Mouse (Mus musculus) ES-E14 (cell line): ENCODE results near the gene D5Ertd579e. TPM values are rescaled to one million over a fixed set of nuclear protein-coding genes. Genes with fewer than 3 reads are reported as not detected.

Experiments used
- DNase-seq: peaks from one replicate; pipeline ENCODE4 v3.0.0-alpha.2; 2013; ENCODE audit warnings: low read depth, low spot score
- H3K27ac ChIP-seq: 2 replicates; pipeline ENCODE4 v1.5.1; 2012; ENCODE audit warnings: low read depth, mild to moderate bottlenecking, low read length, moderate library complexity, mixed read lengths; ENCODE audit not compliant: poor library complexity, insufficient read depth, severe bottlenecking
- H3K36me3 ChIP-seq: 2 replicates; pipeline ENCODE4 v1.6.1; 2012; ENCODE audit warnings: mild to moderate bottlenecking, low read length, moderate library complexity, mixed read lengths; ENCODE audit not compliant: control insufficient read depth, poor library complexity, insufficient read depth, severe bottlenecking
- H3K4me1 ChIP-seq, 2 experiments: fragments of 150-350 bp in 1 of 2; sonication (generic) in 1 of 2; 2 replicates each; pipeline ENCODE4 v1.6.1; 2012; ENCODE audit warnings: low read length in 2 of 2, mild to moderate bottlenecking in 1 of 2, mixed read lengths in 1 of 2; ENCODE audit not compliant: control insufficient read depth in 2 of 2, insufficient read depth in 2 of 2, poor library complexity in 1 of 2
- H3K4me3 ChIP-seq, 2 experiments: fragments of 150-350 bp in 1 of 2; sonication (generic) in 1 of 2; 2 replicates each; pipeline ENCODE4 v1.5.1; 2012; ENCODE audit warnings: low read length in 2 of 2, low read depth in 1 of 2, mild to moderate bottlenecking in 1 of 2, mixed read lengths in 1 of 2; ENCODE audit not compliant: insufficient read depth in 1 of 2, poor library complexity in 1 of 2, severe bottlenecking in 1 of 2
- H3K9ac ChIP-seq: 2 replicates; pipeline ENCODE4 v1.6.1; 2012; ENCODE audit warnings: low read depth, mild to moderate bottlenecking, low read length, mixed read lengths; ENCODE audit not compliant: poor library complexity, insufficient read depth, severe bottlenecking
- H3K9me3 ChIP-seq: fragments of 150-350 bp; sonication (generic); 2 replicates; pipeline ENCODE4 v1.6.1; 2012; ENCODE audit warnings: low read depth, mild to moderate bottlenecking, low read length; ENCODE audit not compliant: control insufficient read depth, insufficient read depth
- CHD2 ChIP-seq: IDR thresholded peaks from 2 replicates; pipeline ENCODE4 v1.6.1; 2014; ENCODE audit warnings: mild to moderate bottlenecking, low read depth, low read length, inconsistent platforms
- HCFC1 ChIP-seq: IDR thresholded peaks from 2 replicates; pipeline ENCODE4 v1.6.1; 2012; ENCODE audit warnings: low read length, inconsistent platforms, borderline replicate concordance; ENCODE audit not compliant: insufficient read depth
- MAFK ChIP-seq: IDR thresholded peaks from 2 replicates; pipeline ENCODE4 v1.6.1; 2014; ENCODE audit warnings: mild to moderate bottlenecking, low read depth, low read length, inconsistent platforms; ENCODE audit not compliant: insufficient read depth
- ZC3H11A ChIP-seq: IDR thresholded peaks from 2 replicates; pipeline ENCODE4 v1.6.1; 2012; ENCODE audit warnings: low read depth, mild to moderate bottlenecking, inconsistent platforms, low read length, borderline replicate concordance
- ZNF384 ChIP-seq: IDR thresholded peaks from 2 replicates; pipeline ENCODE4 v1.6.1; 2012; ENCODE audit warnings: low read depth, low read length, inconsistent platforms
- in situ Hi-C, 2 experiments: fragments of 600-800 bp; cut with MboI; formaldehyde crosslinking; loops; one replicate each; pipeline ENCODE4 v1.15.1; 2025; ENCODE audit warnings: low sequenced_read_pairs in 2 of 2, inconsistent platforms in 1 of 2; ENCODE audit not compliant: unreplicated experiment in 2 of 2
- total RNA-seq: library from RNA; depleted of rRNA; stranded (reverse); fragments of 300-350 nt; gene quantifications from 2 replicates; pipeline ENCODE4 v1.2.3, GENCODE M21; 2012

The D5Ertd579e gene
- total RNA-seq, 1 experiment: 19.5 TPM

- H3K9me3 ChIP-seq: no peaks in the 10 kb centered on the region
- DNase-seq: no peak
- H3K4me3 ChIP-seq: peak within 1 kb of the TSS; percentile 7 to 20; a peak in 2 of 4 replicates
- H3K27ac ChIP-seq: no peak within 1 kb of the TSS
- in situ Hi-C loops: no loop called here
- H3K4me1 ChIP-seq: peaks cover 2 to 3% of the 10 kb centered on the region in 2 experiments; a peak in 2 of 4 replicates
- no peak for TF ChIP-seq ZNF384
- no peak for TF ChIP-seq MAFK
- 0 out of 2 replicates have a peak within 1 kb of the TSS, but pooled peaks have one; percentile 5 for H3K9ac ChIP-seq
- no peaks in the 10 kb centered on the region for H3K36me3 ChIP-seq
Observed at GRCm38 (mm10) chr5:36593176-36593575, 102.6 kb downstream of the D5Ertd579e start, which contains the start of gene Tbc1d14. Tbc1d14 (minus strand) TSS chr5:36593276.

GRCm38 (mm10) chr5:36590499-36590920 is 105.3 kb downstream of the D5Ertd579e start:
- no peak for DNase-seq
- in situ Hi-C loops: no loop called here
- TF ChIP-seq ZNF384 (no peak), MAFK (no peak), ZC3H11A (no peak), CHD2 (no peak), HCFC1 (no peak)

GRCm38 (mm10) chr5:36584299-36584698 is 111.5 kb downstream of the D5Ertd579e start:
- TF ChIP-seq ZNF384 (peak; percentile 50; the same call in 1 of the 2 replicates), CHD2 (no peak)
- in situ Hi-C loops: loop anchor here in 1 of 2 experiments (5.0 kb wide), 2 partner anchors 57 to 122 kb away; partner anchors contain the start of gene Grpel1
- H3K9ac ChIP-seq: no peak overlapping the region

More at GRCm38 (mm10) chr5:36590499-36590920, 105.3 kb downstream of the D5Ertd579e start:
- Histone ChIP-seq H3K4me3 (no peak overlapping the region), H3K4me1 (peaks cover 2 to 3% of the 10 kb centered on the region in 2 experiments; a peak in 2 of 4 replicates), H3K9me3 (no peaks in the 10 kb centered on the region), H3K9ac (no peak overlapping the region), H3K27ac (no peak overlapping the region; the same call in 1 of the 2 replicates), H3K36me3 (no peaks in the 10 kb centered on the region)

GRCm38 (mm10) chr5:36581924-36582642 is 113.7 kb downstream of the D5Ertd579e start:
- Histone ChIP-seq H3K9me3 (no peaks in the 10 kb centered on the region), H3K4me3 (peak overlapping the region; percentile 88 to 94), H3K4me1 (peaks cover 3 to 7% of the 10 kb centered on the region in 2 experiments; a peak in 2 of 4 replicates), H3K9ac (peak overlapping the region; percentile 96), H3K36me3 (no peaks in the 10 kb centered on the region), H3K27ac (peak overlapping the region; percentile 86; the same call in 1 of the 2 replicates)
- in situ Hi-C loops: loop anchor here in 1 of 2 experiments (5.0 kb wide), 2 partner anchors 55 to 120 kb away; partner anchors contain the start of gene Grpel1
- peak; percentile 99 for DNase-seq
- TF ChIP-seq MAFK (no peak), ZNF384 (no peak), HCFC1 (peak; percentile 79)

More at GRCm38 (mm10) chr5:36584299-36584698, 111.5 kb downstream of the D5Ertd579e start:
- Histone ChIP-seq H3K36me3 (no peaks in the 10 kb centered on the region), H3K4me1 (peaks cover 3 to 4% of the 10 kb centered on the region in 2 experiments; a peak in 1 of 4 replicates), H3K9me3 (no peaks in the 10 kb centered on the region), H3K4me3 (no peak overlapping the region), H3K27ac (no peak overlapping the region)
- peak; percentile 29 for DNase-seq
